Mouse (Mus musculus) heart, adult 2 months (tissue): ENCODE measurements around the gene Nrg3. TPM values are rescaled to one million over a fixed set of nuclear protein-coding genes. Genes with fewer than 3 reads are reported as not detected.

ENCODE experiments used
- DNase-seq, 2 experiments: peaks; one replicate each; pipeline ENCODE4 v3.0.0; 2021
- H3K27ac ChIP-seq: fragments of 200-600 bp; 2 replicates; pipeline ENCODE4 v1.8.1; 2022
- H3K27me3 ChIP-seq: fragments of 200-500 bp; 2 replicates; pipeline ENCODE4 v1.6.1; 2012; ENCODE audit warnings: mild to moderate bottlenecking, low read length, inconsistent platforms, mixed read lengths; ENCODE audit not compliant: control insufficient read depth, insufficient read depth
- H3K36me3 ChIP-seq: fragments of 200-500 bp; 2 replicates; pipeline ENCODE4 v1.6.1; 2012; ENCODE audit warnings: low read length, inconsistent platforms; ENCODE audit not compliant: control insufficient read depth, insufficient read depth
- H3K4me1 ChIP-seq: fragments of 200-500 bp; 2 replicates; pipeline ENCODE4 v1.6.1; 2011; ENCODE audit warnings: low read length; ENCODE audit not compliant: control insufficient read depth, insufficient read depth
- H3K4me3 ChIP-seq: fragments of 200-600 bp; 2 replicates; pipeline ENCODE4 v1.8.1; 2022
- H3K79me2 ChIP-seq: fragments of 200-500 bp; replicated peaks from 2 replicates; pipeline ENCODE4 v1.6.1; 2012; ENCODE audit warnings: mild to moderate bottlenecking, inconsistent platforms, low read length, moderate library complexity, mixed read lengths; ENCODE audit not compliant: control insufficient read depth, insufficient read depth
- H3K9ac ChIP-seq: fragments of 200-500 bp; 2 replicates; pipeline ENCODE4 v1.6.1; 2012; ENCODE audit warnings: low read depth, mild to moderate bottlenecking, control low read depth, inconsistent platforms, low read length, mixed read lengths
- CTCF ChIP-seq: fragments of 200-600 bp; IDR thresholded peaks from 2 replicates; pipeline ENCODE4 v1.8.1; 2022; ENCODE audit warnings: antibody characterized with exemption, mild to moderate bottlenecking, moderate library complexity
- EP300 ChIP-seq: fragments of 200-500 bp; IDR thresholded peaks from 2 replicates; pipeline ENCODE4 v1.6.1; 2011; ENCODE audit warnings: low read depth, low read length, control low read depth; ENCODE audit not compliant: insufficient read depth
- POLR2A ChIP-seq: fragments of 200-500 bp; IDR thresholded peaks from 2 replicates; pipeline ENCODE4 v1.6.1; 2011; ENCODE audit warnings: mild to moderate bottlenecking, low read depth, low read length, control low read depth; ENCODE audit not compliant: insufficient read depth
- WGBS: fragments of 180-500 bp; shearing (Covaris S2); methylation state at CpG from one replicate; pipeline ENCODE4 v1.1.7; 2018; 5-methylcytosine and 5-hydroxymethylcytosine counted together
- intact Hi-C: fragments of 180-260 bp; cut with DNase I; formaldehyde crosslinking; loops from one replicate; pipeline ENCODE4 v1.15.1; 2025
- polyA plus RNA-seq: library from polyadenylated mRNA; depleted of rRNA; stranded (reverse); fragments of >200 nt; gene quantifications from 2 replicates; pipeline ENCODE4 v1.2.3, GENCODE M21; 2012
- total RNA-seq, 2 experiments: library from RNA; stranded (reverse); gene quantifications; 2 replicates each; pipeline ENCODE4 v1.2.3; 2021

Gene Nrg3
- total and polyA plus RNA-seq, 3 experiments = 0.04 TPM; not detected in 2

DNA sequence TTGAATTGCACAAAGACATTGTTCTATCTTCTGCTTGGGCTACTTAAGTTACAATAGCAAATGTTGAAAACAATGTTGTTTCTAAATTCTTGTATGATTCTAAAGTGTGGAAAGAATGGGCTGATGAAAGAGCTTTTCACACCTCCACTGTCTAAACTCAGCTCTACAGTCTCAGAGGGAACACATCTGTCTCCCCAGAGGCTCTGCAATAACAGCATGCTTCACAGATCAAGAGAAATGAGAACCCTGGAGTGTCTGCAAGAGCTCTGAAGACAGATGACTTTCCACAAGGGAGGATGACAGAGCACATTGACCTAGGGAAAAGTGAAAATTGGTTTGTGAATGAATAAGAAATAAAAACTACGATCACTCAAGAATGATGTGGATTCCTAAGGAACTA is 27.4 kb downstream of the Nrg3 start:
- Histone ChIP-seq H3K4me1 (no peaks in the 10 kb centered on the region), H3K27me3 (no peaks in the 10 kb centered on the region), H3K27ac (no peak overlapping the region), H3K4me3 (no peak overlapping the region), H3K79me2 (no peaks in the 10 kb centered on the region), H3K9ac (no peak overlapping the region), H3K36me3 (no peaks in the 10 kb centered on the region)
- intact Hi-C loops = no loop called here
- TF ChIP-seq EP300 (no peak), CTCF (no peak), POLR2A (no peak)
- no peak for DNase-seq
- WGBS = 78% methylated on average over 1 of the region's 1 CpGs

DNA sequence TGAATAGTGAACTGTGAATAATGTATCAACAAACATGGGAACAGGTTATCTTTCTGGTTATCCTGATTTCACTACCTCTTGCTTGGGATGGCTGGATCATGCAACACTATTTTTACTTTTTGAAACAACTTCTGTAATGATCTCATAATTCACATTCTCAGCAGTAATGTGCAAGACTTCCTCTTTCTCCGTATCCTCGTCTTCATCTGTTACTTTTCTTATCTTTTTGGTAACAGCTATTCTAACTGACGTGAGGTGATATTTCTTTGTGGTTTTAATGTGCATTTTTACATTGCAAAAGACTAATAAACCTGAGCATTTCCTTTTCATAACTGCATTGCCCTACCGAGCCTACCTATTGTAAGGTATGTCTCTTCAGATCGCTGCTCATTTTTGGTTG is 44.4 kb downstream of the Nrg3 start:
- H3K4me1 ChIP-seq = no peaks in the 10 kb centered on the region
- no peak overlapping the region for H3K4me3 ChIP-seq
- no peak for DNase-seq
- 61% methylated on average over 5 of the region's 5 CpGs for WGBS
- intact Hi-C loops = no loop called here
- no peaks in the 10 kb centered on the region for H3K36me3 ChIP-seq
- no peaks in the 10 kb centered on the region for H3K27me3 ChIP-seq
- no peak for TF ChIP-seq POLR2A
- no peak for TF ChIP-seq CTCF
- no peak for TF ChIP-seq EP300
- no peaks in the 10 kb centered on the region for H3K79me2 ChIP-seq
- H3K9ac ChIP-seq = no peak overlapping the region
- no peak overlapping the region for H3K27ac ChIP-seq

DNA sequence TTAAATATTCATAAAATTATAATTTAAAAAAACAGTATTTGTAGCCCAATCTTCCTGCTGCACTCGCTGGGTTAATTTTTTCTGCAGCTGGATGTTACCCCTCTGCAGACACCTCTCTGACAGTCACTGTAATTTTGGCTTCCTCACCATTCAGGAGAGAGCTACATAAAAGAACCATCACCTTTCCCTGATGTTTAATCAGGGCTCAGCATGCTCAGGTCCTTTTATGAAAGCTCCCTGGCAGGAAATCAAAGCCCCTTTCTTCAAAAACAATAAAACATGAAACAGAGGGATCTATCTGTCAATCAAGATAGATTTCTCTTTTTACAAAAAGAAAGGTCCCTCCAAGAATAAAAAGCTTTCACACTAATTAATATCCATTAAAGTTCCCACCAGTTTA is 51.0 kb downstream of the Nrg3 start:
- TF ChIP-seq EP300 = no peak
- no peak for TF ChIP-seq CTCF
- TF ChIP-seq POLR2A = no peak
- H3K27ac ChIP-seq = no peak overlapping the region
- no peaks in the 10 kb centered on the region for H3K36me3 ChIP-seq
- 69% methylated on average over 1 of the region's 1 CpGs for WGBS
- DNase-seq = no peak
- no peak overlapping the region for H3K9ac ChIP-seq
- intact Hi-C loops = no loop called here
- H3K79me2 ChIP-seq = no peaks in the 10 kb centered on the region
- no peak overlapping the region for H3K4me3 ChIP-seq
- no peaks in the 10 kb centered on the region for H3K4me1 ChIP-seq
- no peaks in the 10 kb centered on the region for H3K27me3 ChIP-seq

DNA sequence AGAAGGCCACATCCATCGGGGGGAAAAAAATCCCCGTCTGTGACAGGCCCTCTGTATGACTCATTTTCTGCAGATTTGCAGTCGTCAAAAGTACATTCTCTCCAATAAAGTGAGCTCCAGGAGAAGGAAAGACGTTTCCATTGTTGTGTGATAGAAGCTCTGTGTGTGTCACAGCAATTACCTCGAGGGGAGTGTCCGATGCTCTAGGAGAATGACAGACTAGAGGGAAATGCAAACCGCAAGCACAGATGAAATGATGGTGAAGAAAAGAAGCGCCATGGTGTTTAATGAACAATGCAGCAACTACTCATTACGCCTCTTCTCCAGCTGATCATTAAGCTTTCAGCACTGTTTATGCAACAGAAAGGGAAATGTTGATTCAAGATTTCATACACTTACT is 59.6 kb downstream of the Nrg3 start:
- no peaks in the 10 kb centered on the region for H3K4me1 ChIP-seq
- no peak overlapping the region for H3K4me3 ChIP-seq
- H3K36me3 ChIP-seq = no peaks in the 10 kb centered on the region
- H3K27me3 ChIP-seq = no peaks in the 10 kb centered on the region
- TF ChIP-seq CTCF (no peak), EP300 (no peak), POLR2A (no peak)
- H3K79me2 ChIP-seq = no peaks in the 10 kb centered on the region
- no peak for DNase-seq
- intact Hi-C loops = no loop called here
- H3K27ac ChIP-seq = no peak overlapping the region
- H3K9ac ChIP-seq = no peak overlapping the region
- 59% methylated on average over 9 of the region's 9 CpGs for WGBS

DNA sequence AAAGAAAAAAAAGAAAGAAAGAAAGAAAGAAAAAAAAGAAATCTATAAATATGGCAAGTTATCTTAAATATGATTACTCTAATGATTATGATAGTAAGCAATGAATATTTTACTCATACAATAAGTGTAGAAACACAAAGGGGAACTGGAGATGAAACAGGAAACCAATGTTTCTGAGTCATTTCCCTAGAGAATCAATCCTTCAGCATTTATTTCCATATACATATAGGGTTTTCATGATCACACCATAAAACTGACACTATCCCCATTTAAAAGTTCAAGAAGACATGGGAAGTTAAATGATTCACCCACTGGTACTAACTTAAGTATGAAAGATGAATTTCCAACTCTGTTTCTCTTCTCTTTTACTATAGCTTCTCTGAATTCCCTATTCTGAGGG is 86.0 kb downstream of the Nrg3 start:
- no peak for DNase-seq
- Histone ChIP-seq H3K4me1 (no peaks in the 10 kb centered on the region), H3K27me3 (no peaks in the 10 kb centered on the region), H3K36me3 (no peaks in the 10 kb centered on the region), H3K79me2 (no peaks in the 10 kb centered on the region), H3K4me3 (no peak overlapping the region), H3K9ac (no peak overlapping the region), H3K27ac (no peak overlapping the region)
- intact Hi-C loops = no loop called here
- TF ChIP-seq CTCF (no peak), EP300 (no peak), POLR2A (no peak)

DNA sequence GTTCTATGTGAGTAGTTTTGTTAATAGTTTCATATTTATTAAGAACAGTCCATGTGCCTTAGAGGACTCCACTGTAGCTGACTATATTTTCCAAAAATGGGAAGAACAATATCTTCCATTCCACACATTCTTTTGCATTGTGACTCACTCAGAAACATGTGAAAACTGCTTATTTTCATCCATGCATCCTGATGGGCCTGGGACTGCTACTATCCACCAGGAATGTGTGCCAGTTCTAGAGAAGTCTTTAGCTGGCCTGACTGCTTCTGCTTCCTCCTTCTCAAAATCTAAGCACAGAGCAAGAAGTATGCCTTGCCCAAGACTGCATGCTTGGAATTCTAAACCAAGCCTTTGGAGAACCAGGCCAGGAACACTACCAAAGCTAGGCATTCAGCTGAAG is 91.6 kb downstream of the Nrg3 start:
- no peak overlapping the region for H3K4me3 ChIP-seq
- H3K9ac ChIP-seq = no peak overlapping the region
- no peaks in the 10 kb centered on the region for H3K79me2 ChIP-seq
- H3K27ac ChIP-seq = no peak overlapping the region
- H3K4me1 ChIP-seq = no peaks in the 10 kb centered on the region
- no peaks in the 10 kb centered on the region for H3K27me3 ChIP-seq
- TF ChIP-seq CTCF (no peak), POLR2A (no peak), EP300 (no peak)
- intact Hi-C loops = no loop called here
- no peak for DNase-seq
- no peaks in the 10 kb centered on the region for H3K36me3 ChIP-seq

DNA sequence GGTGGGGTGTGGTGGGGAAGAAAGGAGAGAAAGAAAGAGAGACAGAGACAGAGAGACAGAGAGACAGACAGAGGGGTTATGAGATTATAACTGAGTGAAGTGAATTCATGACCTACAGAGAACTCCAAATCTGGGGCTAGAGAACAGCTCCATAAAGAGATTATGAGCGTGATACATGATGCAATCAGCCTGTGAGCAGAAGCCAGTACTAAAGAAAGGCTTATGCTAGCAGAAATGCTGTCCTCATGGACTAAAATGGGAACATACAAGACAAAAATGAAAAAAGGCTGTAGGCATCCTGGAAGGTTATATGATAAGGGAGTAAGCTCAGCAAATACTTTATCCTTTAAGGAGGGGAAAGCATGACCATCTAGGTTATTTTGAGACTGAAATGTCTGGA is 99.7 kb downstream of the Nrg3 start:
- 57% methylated on average over 1 of the region's 1 CpGs for WGBS
- Histone ChIP-seq H3K4me1 (no peaks in the 10 kb centered on the region), H3K79me2 (no peaks in the 10 kb centered on the region), H3K36me3 (no peaks in the 10 kb centered on the region), H3K9ac (no peak overlapping the region), H3K27me3 (no peaks in the 10 kb centered on the region), H3K4me3 (no peak overlapping the region), H3K27ac (no peak overlapping the region)
- no peak for DNase-seq
- TF ChIP-seq EP300 = no peak
- no peak for TF ChIP-seq POLR2A
- no peak for TF ChIP-seq CTCF
- intact Hi-C loops = no loop called here
